In genomic region chr14:15660886-15661285, GRCm38 (mm10) we compare ENCODE assay signal across 6 mouse cellular contexts.
"Had no signal": no experiment of that assay in that cellular context is flagged by ENCODE, and none has a peak within 500 bp of the region (broad histone marks: within the 10 kb centered on the region; RNA-seq: fewer than 3 reads in every experiment).

No protein-coding gene starts in this region.

- DNase-seq: kidney, postnatal 14 days; liver; liver, embryonic 13.5 days; lung, adult 18-20 months; right cerebral cortex, postnatal 14 days; thymus, postnatal 4 days had no signal
